Mouse (Mus musculus): Measurements from ENCODE around the gene Ubxn6.

DNA sequence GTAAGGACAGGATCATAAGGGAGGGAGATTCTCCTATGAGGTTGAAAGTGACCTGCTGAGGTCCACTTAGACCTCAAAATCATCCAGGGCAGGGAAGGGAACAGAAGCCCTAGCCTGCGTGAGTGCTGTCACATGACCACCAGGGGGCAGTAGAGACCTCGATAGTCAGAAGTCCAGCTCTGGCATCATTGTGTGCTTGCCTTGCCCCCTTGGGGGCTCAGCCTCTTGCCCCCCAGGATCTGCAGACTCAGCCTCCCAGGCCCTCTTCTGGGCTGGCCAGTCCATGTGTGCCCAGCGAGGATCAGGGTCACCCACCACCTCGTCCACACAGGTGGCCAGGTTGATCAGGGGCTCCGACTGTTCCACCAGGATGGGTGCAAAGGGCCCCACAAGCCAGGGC is 37.0 kb upstream of the Ubxn6 start:
- TF ChIP-seq CTCF (IDR thresholded peaks at IDR 0.05; ENCODE audit: low read depth, low read length) (peak; percentile 96), POLR2A (IDR thresholded peaks at IDR 0.05; ENCODE audit: insufficient read depth, low read length) (no peak)

All from ES-Bruce4 (cell line).